Mouse (Mus musculus) spleen, embryonic (tissue): ENCODE measurements at regions not wholly inside any gene's neighbourhood (a gene's known extent, or its start where the extent isn't known, plus 50 kb on each side); places are given as distances from the start of the nearest gene placed in this dataset.

ENCODE experiments used
- CTCF ChIA-PET: fragments of 350-600 bp; sonication (Branson Sonifier 250); formaldehyde crosslinking; loops from one replicate; lab custom pipeline; 2022; lab: Charles Lee

DNA sequence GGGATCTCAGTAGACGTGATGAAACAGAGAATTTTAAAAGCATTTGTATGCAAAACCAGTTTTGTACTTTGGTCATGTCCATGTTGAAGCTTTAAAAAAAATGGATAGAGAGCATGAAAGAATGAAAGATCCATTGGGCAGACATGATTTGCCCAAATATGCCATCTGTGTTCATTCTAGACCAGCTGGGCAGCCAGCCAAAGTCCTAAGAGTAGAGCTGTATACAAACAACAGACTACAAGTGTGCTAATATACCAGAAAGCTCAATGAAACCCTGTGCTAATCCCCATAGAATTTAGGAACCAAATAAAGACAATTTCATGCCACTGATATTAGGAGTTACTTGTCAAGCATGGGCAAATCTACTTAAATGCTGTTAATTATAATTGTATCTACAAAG, 105.1 kb upstream of the Zwint start:
- CTCF ChIA-PET = no interaction called here

DNA sequence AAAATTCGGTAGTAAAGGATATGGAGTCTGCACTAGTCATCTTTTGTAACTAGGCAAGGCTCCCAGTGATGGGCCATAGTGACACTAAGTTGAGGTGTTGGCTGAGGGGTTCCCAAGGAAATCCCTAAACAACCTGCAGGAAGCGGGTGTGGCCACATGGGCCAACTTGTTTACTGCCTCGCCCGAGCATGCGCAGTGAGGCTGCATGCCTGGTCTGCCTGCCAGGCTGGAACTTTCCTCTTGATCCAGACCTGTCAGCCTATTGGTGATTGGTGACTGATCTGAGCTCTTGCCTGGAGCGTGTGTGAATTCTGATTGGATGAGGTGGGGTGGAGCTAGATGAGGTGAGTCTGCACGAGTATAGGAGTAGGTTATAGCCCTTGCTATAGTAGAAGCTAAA, 103.1 kb upstream of the Zwint start:
- CTCF ChIA-PET = no interaction called here

DNA sequence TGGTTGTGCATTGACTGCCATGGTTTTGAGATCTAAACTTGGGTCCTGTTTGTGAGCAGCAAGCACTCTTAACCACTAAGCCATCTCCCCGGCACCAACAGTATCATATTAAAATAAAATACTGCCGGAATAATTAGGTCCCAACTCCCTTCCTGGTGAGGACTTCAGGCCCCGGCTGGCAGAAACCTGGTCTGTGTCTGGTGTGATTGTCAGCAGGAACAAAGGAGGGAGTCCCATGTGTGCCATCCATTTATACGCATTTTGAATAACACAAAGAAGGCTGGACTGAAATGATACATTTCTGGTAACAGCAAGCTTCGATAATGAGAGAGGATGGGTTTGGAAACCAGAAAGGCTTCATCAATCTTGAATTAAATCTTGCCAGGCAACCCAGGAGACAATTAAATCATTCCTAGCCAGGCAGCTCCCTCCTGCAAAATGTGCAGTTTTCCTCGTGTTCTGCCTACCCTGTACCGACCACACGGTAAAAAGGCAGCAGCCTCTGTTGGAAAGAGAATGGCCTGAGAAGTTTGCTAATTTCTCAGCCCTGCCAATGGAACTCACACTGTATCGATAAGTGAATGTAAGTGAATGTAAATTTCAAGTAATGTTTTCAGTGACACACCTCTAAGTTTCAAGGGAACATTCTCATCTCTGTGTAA, 80.5 kb upstream of the Zwint start:
- CTCF ChIA-PET = no interaction called here

DNA sequence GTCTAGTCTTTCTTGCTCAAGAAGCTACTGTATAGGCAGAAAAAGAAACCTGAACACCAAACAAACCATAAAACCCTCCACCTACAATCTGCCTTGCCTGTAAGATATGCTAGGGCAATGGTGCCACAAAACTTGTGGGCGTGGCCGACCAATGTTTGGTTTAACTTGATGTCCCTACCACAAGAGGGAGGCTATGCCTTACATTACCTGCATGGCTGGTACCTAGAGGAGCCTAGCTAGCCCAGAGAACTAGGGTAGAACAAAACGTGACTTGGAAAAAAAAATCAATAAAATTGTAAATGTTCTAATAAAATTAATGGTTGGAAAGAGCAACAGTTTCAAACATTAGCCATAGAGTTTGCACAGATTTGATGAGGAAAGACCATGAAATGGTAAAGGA, 76.9 kb upstream of the Zwint start:
- CTCF ChIA-PET = no interaction called here

- CTCF ChIA-PET = no interaction called here
These were observed 76.1 kb upstream of the Zwint start for GRCm38 (mm10) chr10:72578501-72578900.

DNA sequence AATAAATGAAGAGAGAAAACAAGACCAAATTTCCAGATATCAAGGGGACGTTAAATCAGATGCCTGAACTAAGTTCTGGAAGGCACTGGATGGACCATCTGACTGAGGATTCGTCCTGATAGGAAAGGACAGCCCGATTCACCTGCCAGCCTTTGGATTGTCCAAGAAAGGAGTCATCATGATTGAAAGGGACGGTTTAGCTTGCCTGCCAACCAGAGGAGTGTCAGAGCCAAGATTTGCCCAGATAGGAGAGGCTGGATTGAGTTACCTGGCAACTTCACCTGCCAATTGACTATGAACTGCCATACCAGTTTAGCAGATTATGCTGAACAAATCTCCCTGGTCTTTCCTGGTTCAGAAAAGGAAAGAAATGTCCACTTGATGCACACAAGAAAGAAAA, 73.3 kb upstream of the Zwint start:
- CTCF ChIA-PET = no interaction called here

DNA sequence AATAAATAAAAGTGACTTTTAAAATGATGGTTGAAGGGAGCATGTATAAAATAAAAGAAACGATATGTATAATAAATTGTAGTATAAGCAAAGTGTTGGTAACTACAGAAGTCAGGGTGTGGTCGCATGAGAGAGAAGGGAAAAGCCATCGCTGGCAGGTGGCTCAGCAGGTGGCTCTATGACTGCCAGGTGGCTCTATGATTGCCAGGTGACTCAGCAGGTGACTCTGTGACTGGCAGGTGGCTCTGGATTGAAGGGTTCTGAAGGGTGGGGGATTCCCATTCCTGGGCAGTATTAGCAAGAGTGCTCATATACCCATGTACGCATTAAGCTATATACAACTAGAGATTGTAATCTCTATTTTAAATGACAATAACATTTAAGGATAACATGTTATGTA, 66.1 kb upstream of the Zwint start:
- CTCF ChIA-PET = no interaction called here

DNA sequence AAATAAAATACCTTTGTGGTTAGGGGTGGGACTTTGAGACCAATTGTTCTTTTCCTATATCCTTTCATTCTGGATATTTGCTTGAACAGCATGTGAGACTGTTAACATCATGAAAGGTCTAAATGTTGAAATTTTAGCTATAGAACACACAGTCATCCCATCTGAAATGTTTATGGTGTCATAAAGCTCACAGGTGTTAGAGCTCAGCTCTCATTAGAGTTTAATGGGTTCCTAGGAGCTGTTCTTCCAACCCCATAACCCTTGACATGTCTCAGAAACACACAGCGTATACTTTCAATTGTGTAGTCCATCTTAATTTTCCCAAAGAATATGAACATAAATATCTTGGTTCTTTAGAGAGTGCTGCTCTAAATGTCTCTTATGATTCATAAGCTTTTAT, 61.6 kb upstream of the Zwint start:
- CTCF ChIA-PET = no interaction called here
